Mouse (Mus musculus) liver, embryonic 12.5 days (tissue): ENCODE measurements around the gene Mrps35. TPM values are rescaled to one million over a fixed set of nuclear protein-coding genes. Genes with fewer than 3 reads are reported as not detected.

Source experiments
- ATAC-seq: fragments of 200-750 bp; cut with Nextera tagmentation; 2 replicates; pipeline ENCODE4 v1.8.0; 2017; ENCODE audit warnings: moderate number of reproducible peaks, mild to moderate bottlenecking, moderate library complexity
- H3K27ac ChIP-seq: fragments of 300-500 bp; sonication (generic); 2 replicates; pipeline ENCODE4 v1.5.1; 2016; ENCODE audit warnings: mild to moderate bottlenecking
- H3K27me3 ChIP-seq: fragments of 300-500 bp; sonication (generic); replicated peaks from 2 replicates; pipeline ENCODE4 v1.6.1; 2016; ENCODE audit warnings: mild to moderate bottlenecking, moderate library complexity
- H3K36me3 ChIP-seq: fragments of 300-500 bp; sonication (generic); 2 replicates; pipeline ENCODE4 v1.6.1; 2016; ENCODE audit warnings: mild to moderate bottlenecking, moderate library complexity
- H3K4me1 ChIP-seq: fragments of 300-500 bp; sonication (generic); 2 replicates; pipeline ENCODE4 v1.6.1; 2016
- H3K4me2 ChIP-seq: fragments of 300-500 bp; sonication (generic); 2 replicates; pipeline ENCODE4 v1.6.1; 2016; ENCODE audit warnings: mild to moderate bottlenecking, moderate library complexity
- H3K4me3 ChIP-seq: fragments of 300-500 bp; sonication (generic); 2 replicates; pipeline ENCODE4 v1.5.1; 2016; ENCODE audit warnings: mild to moderate bottlenecking, moderate library complexity
- H3K9ac ChIP-seq: fragments of 300-500 bp; sonication (generic); 2 replicates; pipeline ENCODE4 v1.6.1; 2016; ENCODE audit warnings: mild to moderate bottlenecking, moderate library complexity
- H3K9me3 ChIP-seq: fragments of 300-500 bp; sonication (generic); replicated peaks from 2 replicates; pipeline ENCODE4 v1.6.1; 2016; ENCODE audit warnings: mild to moderate bottlenecking, moderate library complexity
- WGBS: fragments of 180-500 bp; shearing (Covaris S2); methylation state at CpG from one replicate; pipeline ENCODE4 v1.1.7; 2016; ENCODE audit not compliant: insufficient replicate concordance; 5-methylcytosine and 5-hydroxymethylcytosine counted together
- polyA plus RNA-seq: library from polyadenylated mRNA; unstranded; fragments of >200 nt; fragmentation: Nextera tagmentation; extraction: Ambion mirVana; gene quantifications from 2 replicates; pipeline ENCODE4 v1.2.1, GENCODE M21; 2016

The Mrps35 gene
- polyA plus RNA-seq, 1 experiment from 2014 or later = 77.2 TPM

DNA sequence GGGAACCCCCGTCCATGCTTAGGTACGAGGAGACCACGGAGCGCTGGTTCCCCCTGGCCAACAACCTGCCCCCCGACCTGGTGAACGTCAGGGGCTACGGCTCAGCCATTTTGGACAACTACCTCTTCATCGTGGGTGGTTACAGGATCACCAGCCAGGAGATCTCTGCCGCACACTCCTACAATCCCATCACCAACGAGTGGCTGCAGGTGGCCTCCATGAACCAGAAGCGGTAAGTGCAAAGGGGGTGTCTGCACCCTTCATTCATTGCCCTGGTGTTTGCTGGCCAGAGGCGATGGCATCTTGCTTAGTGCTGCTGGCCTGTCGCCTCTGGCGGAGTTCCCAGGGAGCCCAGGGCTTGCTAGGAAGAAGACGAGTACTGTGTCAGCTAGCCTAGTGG is 49.6 kb downstream of the Mrps35 start:
- WGBS = 3% methylated on average over 15 of the region's 15 CpGs
- ATAC-seq = peak; percentile 11; the same call in 1 of the 2 replicates
- Histone ChIP-seq H3K4me1 (peaks cover 31% of the 10 kb centered on the region), H3K4me3 (peak overlapping the region; percentile 77), H3K36me3 (peaks cover 23% of the 10 kb centered on the region), H3K27ac (peak overlapping the region; percentile 73), H3K9me3 (no peaks in the 10 kb centered on the region), H3K27me3 (peaks cover 15% of the 10 kb centered on the region; the same call in 1 of the 2 replicates), H3K4me2 (peak overlapping the region; percentile 86), H3K9ac (peak overlapping the region; percentile 77)

- Histone ChIP-seq H3K27ac (no peak overlapping the region), H3K9me3 (no peaks in the 10 kb centered on the region), H3K36me3 (peaks cover 37% of the 10 kb centered on the region), H3K9ac (no peak overlapping the region), H3K4me2 (no peak overlapping the region), H3K4me1 (peaks cover 41% of the 10 kb centered on the region), H3K4me3 (no peak overlapping the region), H3K27me3 (peaks cover 9% of the 10 kb centered on the region; the same call in 1 of the 2 replicates)
- WGBS = 82% methylated on average over 7 of the region's 7 CpGs
- ATAC-seq = no peak
Observed at GRCm38 (mm10) chr6:147094771-147095170, 52.2 kb downstream of the Mrps35 start.

DNA sequence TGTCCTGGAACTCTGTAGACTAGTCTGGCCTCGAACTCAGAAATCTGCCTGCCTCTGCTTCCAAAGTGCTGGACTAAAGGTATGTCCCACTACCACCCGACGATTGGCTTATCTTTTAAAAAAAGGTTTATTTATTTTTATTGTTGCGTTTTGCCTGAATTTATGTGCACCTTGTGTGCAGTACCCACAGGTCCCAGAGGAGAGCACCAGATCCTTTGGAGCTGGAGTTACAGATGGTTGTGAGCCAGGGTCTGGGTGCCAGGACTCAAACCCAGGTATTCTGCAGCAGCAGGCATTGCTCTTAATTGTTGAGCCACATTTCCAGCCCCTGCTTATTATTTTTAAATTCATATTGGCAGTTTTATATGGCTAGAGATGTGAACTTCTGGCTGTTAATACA is 53.5 kb downstream of the Mrps35 start:
- WGBS = 81% methylated on average over 4 of the region's 4 CpGs
- H3K4me3 ChIP-seq = no peak overlapping the region
- H3K27me3 ChIP-seq = no peaks in the 10 kb centered on the region
- ATAC-seq = no peak
- H3K4me2 ChIP-seq = no peak overlapping the region
- peaks cover 38% of the 10 kb centered on the region for H3K4me1 ChIP-seq
- no peak overlapping the region for H3K9ac ChIP-seq
- H3K36me3 ChIP-seq = peaks cover 42% of the 10 kb centered on the region
- H3K9me3 ChIP-seq = no peaks in the 10 kb centered on the region
- H3K27ac ChIP-seq = no peak overlapping the region

GRCm38 (mm10) chr6:147096934-147097333 is 54.4 kb downstream of the Mrps35 start:
- no peak overlapping the region for H3K4me3 ChIP-seq
- H3K4me1 ChIP-seq = peaks cover 38% of the 10 kb centered on the region
- no peak for ATAC-seq
- H3K36me3 ChIP-seq = peaks cover 47% of the 10 kb centered on the region
- 61% methylated on average over 3 of the region's 3 CpGs for WGBS
- H3K27ac ChIP-seq = no peak overlapping the region
- H3K4me2 ChIP-seq = no peak overlapping the region
- H3K9ac ChIP-seq = no peak overlapping the region
- H3K9me3 ChIP-seq = no peaks in the 10 kb centered on the region
- no peaks in the 10 kb centered on the region for H3K27me3 ChIP-seq

DNA sequence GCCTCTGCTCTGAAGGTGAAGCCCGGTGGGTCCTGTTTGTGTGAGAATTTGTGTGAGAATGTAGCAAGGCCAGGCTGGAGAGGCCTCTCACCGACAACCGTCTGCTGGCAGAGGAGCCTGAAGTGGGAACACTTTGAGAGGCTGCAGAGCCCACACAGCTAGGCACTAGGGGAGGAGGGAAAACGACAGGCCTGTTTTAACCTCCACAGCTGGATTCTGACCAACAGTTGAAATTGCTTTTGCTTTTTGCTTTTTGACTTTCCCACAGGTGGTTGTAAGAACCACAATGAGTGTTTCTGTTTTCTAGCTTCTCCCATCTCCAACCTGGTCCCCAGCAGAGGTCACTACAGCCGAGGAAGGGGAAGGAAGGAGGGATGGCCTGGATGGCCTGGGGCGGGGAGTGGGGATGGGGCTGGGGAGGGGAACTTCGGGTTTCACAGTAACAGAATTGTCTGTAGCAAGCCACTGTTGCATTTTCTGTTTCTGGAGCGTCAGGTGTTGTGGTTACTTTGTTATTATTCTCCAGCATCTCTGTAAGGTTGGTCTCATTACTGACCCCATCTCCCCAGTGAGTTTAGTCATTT is 54.9 kb downstream of the Mrps35 start:
- H3K36me3 ChIP-seq = peaks cover 52% of the 10 kb centered on the region
- no peaks in the 10 kb centered on the region for H3K9me3 ChIP-seq
- H3K4me1 ChIP-seq = peaks cover 35% of the 10 kb centered on the region
- WGBS = 59% methylated on average over 8 of the region's 8 CpGs
- H3K9ac ChIP-seq = no peak overlapping the region
- no peak overlapping the region for H3K4me3 ChIP-seq
- H3K4me2 ChIP-seq = no peak overlapping the region
- ATAC-seq = no peak
- H3K27ac ChIP-seq = no peak overlapping the region
- no peaks in the 10 kb centered on the region for H3K27me3 ChIP-seq

DNA sequence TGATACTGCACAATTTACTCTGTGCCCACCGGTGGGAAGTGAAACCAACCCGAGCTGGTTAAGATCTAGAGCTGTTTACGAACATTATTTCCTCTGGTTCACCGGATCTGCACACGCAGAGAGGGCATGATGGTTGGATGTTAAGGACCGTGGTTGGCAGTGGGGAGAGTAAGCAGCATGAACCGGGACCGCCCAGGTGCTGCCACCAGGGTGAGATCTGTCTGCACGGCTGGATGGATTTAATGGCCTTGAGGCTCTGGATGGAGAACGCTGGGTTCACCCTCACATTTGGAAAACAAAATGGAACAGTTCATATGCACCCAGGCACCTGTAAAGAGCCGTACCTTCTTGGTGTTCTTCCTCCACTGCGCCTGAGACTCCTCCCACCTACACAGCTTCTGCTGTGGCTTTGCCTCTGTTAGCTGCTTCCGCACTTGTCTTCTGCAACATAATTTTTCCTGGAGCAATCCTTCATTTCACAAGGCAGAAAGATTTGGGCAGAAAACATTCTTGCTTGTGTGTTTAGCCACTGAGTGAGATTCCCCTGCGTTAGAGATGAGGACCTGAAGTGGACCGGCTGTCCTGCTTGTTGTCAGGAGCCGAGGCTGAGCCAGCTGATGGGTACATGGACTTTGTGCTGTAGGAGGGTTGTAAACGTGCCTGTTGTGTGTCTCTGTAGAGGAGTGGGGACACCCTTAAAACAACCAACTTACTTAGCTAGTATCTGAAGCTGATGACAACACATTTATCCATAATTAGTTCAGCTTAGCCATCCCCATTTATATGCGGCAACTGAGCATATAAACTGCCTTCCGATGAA is 57.1 kb downstream of the Mrps35 start:
- Histone ChIP-seq H3K4me1 (peaks cover 15% of the 10 kb centered on the region), H3K36me3 (peaks cover 61% of the 10 kb centered on the region), H3K27ac (no peak overlapping the region), H3K4me2 (no peak overlapping the region), H3K9me3 (no peaks in the 10 kb centered on the region), H3K9ac (no peak overlapping the region), H3K4me3 (no peak overlapping the region), H3K27me3 (no peaks in the 10 kb centered on the region)
- ATAC-seq = no peak
- WGBS = 77% methylated on average over 19 of the region's 19 CpGs

GRCm38 (mm10) chr6:147102293-147102692 is 59.7 kb downstream of the Mrps35 start:
- H3K4me1 ChIP-seq = peaks cover 12% of the 10 kb centered on the region
- H3K9ac ChIP-seq = no peak overlapping the region
- no peak overlapping the region for H3K4me2 ChIP-seq
- H3K27ac ChIP-seq = no peak overlapping the region
- no peak for ATAC-seq
- H3K36me3 ChIP-seq = peaks cover 68% of the 10 kb centered on the region
- no peak overlapping the region for H3K4me3 ChIP-seq
- H3K9me3 ChIP-seq = no peaks in the 10 kb centered on the region
- WGBS = 74% methylated on average over 3 of the region's 3 CpGs
- H3K27me3 ChIP-seq = no peaks in the 10 kb centered on the region

DNA sequence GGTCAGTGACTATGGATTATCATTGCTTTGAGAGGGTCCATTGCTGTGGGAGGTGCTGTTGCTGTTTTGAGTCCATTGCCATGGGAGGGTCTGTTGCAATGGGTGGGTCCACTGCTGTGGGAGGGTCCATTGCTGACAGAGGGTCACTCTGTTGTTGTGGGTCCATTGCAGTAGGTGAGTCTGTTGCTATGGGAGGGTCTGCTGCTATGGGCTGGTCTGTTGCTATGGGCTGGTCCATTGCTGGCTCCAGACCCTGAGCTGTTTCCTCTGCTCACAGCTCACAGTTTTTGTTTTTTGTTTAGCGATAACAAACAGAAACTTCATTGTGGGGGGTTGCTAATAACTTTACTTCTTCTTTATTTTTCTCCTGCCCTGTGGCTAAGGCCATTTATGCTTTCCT is 63.0 kb downstream of the Mrps35 start:
- no peak for ATAC-seq
- Histone ChIP-seq H3K36me3 (peaks cover 79% of the 10 kb centered on the region), H3K4me1 (no peaks in the 10 kb centered on the region)

DNA sequence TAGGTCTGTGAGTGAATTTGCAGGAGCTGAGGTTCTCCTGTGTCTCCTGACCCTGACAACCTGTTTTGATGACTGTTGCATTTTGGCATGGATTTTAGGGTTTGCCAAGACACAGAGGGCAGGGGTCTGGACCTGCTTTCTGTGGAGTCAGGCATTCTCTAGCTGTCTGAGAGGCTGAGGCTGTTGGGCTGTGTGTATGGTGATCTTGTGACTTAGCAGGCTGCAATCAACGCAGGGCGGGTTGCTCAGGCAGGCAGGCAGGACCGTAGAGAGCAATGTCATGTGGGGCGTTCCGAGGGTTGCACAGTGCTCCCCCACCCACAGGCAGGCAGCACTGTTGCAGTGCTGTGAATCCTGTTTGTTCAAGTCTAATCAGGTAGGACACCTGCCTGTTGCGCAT is 64.2 kb downstream of the Mrps35 start:
- 84% methylated on average over 6 of the region's 6 CpGs for WGBS
- Histone ChIP-seq H3K27ac (no peak overlapping the region), H3K9ac (no peak overlapping the region), H3K27me3 (no peaks in the 10 kb centered on the region), H3K4me1 (no peaks in the 10 kb centered on the region), H3K4me3 (no peak overlapping the region), H3K4me2 (no peak overlapping the region), H3K36me3 (peaks cover 88% of the 10 kb centered on the region), H3K9me3 (no peaks in the 10 kb centered on the region)
- no peak for ATAC-seq

More for the DNA sequence above, 63.0 kb downstream of the Mrps35 start:
- Histone ChIP-seq H3K9ac (no peak overlapping the region), H3K4me3 (no peak overlapping the region), H3K27ac (no peak overlapping the region), H3K9me3 (no peaks in the 10 kb centered on the region), H3K4me2 (no peak overlapping the region), H3K27me3 (no peaks in the 10 kb centered on the region)
- WGBS = 83% methylated on average over 1 of the region's 1 CpGs

- Histone ChIP-seq H3K4me3 (no peak overlapping the region), H3K27ac (no peak overlapping the region), H3K9me3 (no peaks in the 10 kb centered on the region), H3K27me3 (no peaks in the 10 kb centered on the region), H3K4me2 (no peak overlapping the region), H3K4me1 (no peaks in the 10 kb centered on the region), H3K36me3 (peaks cover 77% of the 10 kb centered on the region), H3K9ac (no peak overlapping the region)
- ATAC-seq = no peak
- WGBS = 79% methylated on average over 7 of the region's 7 CpGs
Observed at GRCm38 (mm10) chr6:147109283-147109682, 66.7 kb downstream of the Mrps35 start.

DNA sequence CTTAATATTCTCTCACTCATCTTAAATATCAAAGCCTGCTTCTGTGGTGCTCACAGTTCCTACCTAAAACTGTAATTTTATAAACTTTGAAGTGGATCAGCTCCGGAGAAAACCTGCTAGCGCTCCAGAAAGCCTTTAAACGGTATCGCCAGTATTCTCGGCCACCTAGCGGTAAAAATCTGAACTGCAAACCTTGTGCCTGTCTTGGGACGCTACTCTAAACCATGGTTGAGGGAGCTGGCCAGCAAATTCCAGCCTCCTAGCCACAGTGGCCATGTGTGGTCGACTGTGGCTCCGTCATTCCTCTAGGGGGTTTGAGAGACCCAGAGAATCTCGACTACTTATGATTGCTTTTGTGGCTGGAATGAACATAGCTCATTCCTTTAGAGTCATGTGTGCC is 74.0 kb downstream of the Mrps35 start:
- H3K4me3 ChIP-seq = no peak overlapping the region
- no peaks in the 10 kb centered on the region for H3K27me3 ChIP-seq
- no peak overlapping the region for H3K27ac ChIP-seq
- WGBS = 9% methylated on average over 10 of the region's 10 CpGs
- H3K9me3 ChIP-seq = no peaks in the 10 kb centered on the region
- H3K9ac ChIP-seq = no peak overlapping the region
- ATAC-seq = 0 out of 2 replicates have a peak, but pooled peaks have one; percentile 42
- H3K4me2 ChIP-seq = no peak overlapping the region
- H3K36me3 ChIP-seq = peaks cover 12% of the 10 kb centered on the region
- no peaks in the 10 kb centered on the region for H3K4me1 ChIP-seq

DNA sequence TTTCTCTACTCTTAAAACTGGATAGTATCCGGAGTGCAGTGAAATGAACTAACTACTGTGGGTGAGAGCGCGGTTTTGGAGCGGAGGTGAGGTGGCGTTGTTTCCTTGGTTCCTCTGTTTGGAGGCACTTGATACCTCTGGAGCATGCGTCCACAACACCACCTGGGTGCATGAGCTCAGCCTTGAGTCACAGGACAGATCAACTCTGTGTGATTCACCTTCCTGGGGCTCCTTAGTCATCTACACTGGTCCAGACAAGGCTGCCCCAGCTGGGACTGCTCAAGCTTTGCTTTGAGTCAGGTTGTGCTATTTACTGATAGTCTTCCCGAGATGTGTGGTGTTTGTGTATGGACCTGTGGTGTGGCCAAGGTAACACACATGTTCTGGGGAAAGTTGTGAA is 75.2 kb downstream of the Mrps35 start:
- Histone ChIP-seq H3K4me1 (no peaks in the 10 kb centered on the region), H3K4me2 (no peak overlapping the region), H3K4me3 (no peak overlapping the region), H3K27me3 (no peaks in the 10 kb centered on the region), H3K27ac (no peak overlapping the region), H3K9ac (no peak overlapping the region), H3K9me3 (no peaks in the 10 kb centered on the region), H3K36me3 (peaks cover 3% of the 10 kb centered on the region; the same call in 1 of the 2 replicates)
- no peak for ATAC-seq
- WGBS = 77% methylated on average over 7 of the region's 7 CpGs
